ENCODE assay signal across 8 mouse cellular contexts in the genomic region with DNA sequence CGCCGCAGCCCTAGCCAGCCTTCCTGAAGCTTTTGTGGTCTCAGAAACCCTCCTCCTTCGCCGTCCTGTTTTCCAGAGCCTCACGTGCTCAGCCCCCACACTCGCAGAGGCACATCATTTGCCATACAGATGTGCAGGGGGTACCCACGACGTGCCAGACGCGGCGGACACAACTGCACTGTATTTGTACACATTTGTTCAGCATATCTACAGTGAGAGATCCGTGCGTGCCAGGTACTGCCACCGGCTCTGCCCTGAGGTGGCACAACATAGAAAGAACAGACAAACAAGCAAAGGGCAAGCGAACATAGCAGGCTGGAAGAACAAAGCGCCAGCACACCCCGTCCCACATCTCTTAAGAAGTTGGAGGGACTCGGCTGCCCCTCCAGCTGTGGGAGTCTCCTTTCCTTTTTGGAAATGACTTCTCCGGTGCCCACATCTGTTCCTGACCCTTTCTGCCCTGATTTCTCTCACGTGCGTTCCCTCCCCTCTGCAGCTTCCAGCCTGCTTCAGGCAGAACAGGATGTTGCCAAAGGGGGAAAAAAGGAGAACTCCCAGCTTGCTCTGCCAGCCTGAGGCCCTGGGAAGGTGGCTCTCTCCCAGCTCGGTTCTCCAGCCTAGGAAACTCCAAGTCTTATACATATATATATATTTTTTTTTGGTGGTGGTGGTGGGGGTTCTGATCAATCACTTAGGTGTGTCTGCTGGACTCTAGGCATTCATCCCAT. TPM values are rescaled to one million over a fixed set of nuclear protein-coding genes. Genes with fewer than 3 reads are reported as not detected.
A peak's percentile ranks its signal among the peaks of the same experiment; 100 is the strongest.
DNase-seq lines count a peak whose midpoint lies in the region; ATAC-seq and TF ChIP-seq lines count a peak whose summit lies in the region.

No protein-coding gene starts in this region.

- H3K27ac ChIP-seq in cerebellum, adult 2 months (ENCODE audit: insufficient read depth, low read length), result no peak overlapping the region
- H3K27ac ChIP-seq in forebrain, embryonic 14.5 days (ENCODE audit: low read depth, low read length), result no peak overlapping the region
- no peak overlapping the region for H3K27ac ChIP-seq in liver, embryonic 13.5 days
- no peak overlapping the region for H3K27ac ChIP-seq in stomach, embryonic 15.5 days

- TF ChIP-seq POLR2A in cerebellum, adult 2 months (IDR thresholded peaks at IDR 0.05; ENCODE audit: borderline replicate concordance, insufficient read depth, low read length), result no peak

- TF ChIP-seq CTCF in cerebellum, adult 2 months (IDR thresholded peaks at IDR 0.05; ENCODE audit: borderline replicate concordance, insufficient read depth, low read depth, low read length), result no peak
- no peak for TF ChIP-seq CTCF in E14TG2a.4 (conservative IDR thresholded peaks at IDR 0.05; ENCODE audit: low read length)

- no peaks in the 10 kb centered on the region; the same call in 1 of the 2 replicates for H3K27me3 ChIP-seq in cerebellum, adult 2 months (ENCODE audit: control insufficient read depth, insufficient read depth, low read length)
- H3K27me3 ChIP-seq in E14TG2a.4 (ENCODE audit: insufficient read depth, low read length), result peaks cover 68% of the 10 kb centered on the region
- peaks cover 10% of the 10 kb centered on the region; the same call in 1 of the 2 replicates for H3K27me3 ChIP-seq in forebrain, embryonic 14.5 days (replicated peaks; ENCODE audit: control insufficient read depth, insufficient read depth, low read length)
- H3K27me3 ChIP-seq in liver, embryonic 13.5 days, result peaks cover 58% of the 10 kb centered on the region
- H3K27me3 ChIP-seq in stomach, embryonic 15.5 days (replicated peaks), result peaks cover 21% of the 10 kb centered on the region

- no peaks in the 10 kb centered on the region for H3K9me3 ChIP-seq in E14TG2a.4 (ENCODE audit: low read length)
- H3K9me3 ChIP-seq in forebrain, embryonic 14.5 days (replicated peaks; ENCODE audit: control insufficient read depth, low read length), result no peaks in the 10 kb centered on the region
- no peaks in the 10 kb centered on the region for H3K9me3 ChIP-seq in liver, embryonic 13.5 days (replicated peaks)
- no peaks in the 10 kb centered on the region for H3K9me3 ChIP-seq in stomach, embryonic 15.5 days

- WGBS in cerebellum, adult 2 months, result 5% methylated on average over 22 of the region's 22 CpGs
- 3% methylated on average over 22 of the region's 22 CpGs for WGBS in forebrain, embryonic 14.5 days
- WGBS in liver, embryonic 13.5 days (ENCODE audit: insufficient replicate concordance), result 4% methylated on average over 22 of the region's 22 CpGs
- 6% methylated on average over 22 of the region's 22 CpGs for WGBS in stomach, embryonic 15.5 days

- ATAC-seq in forebrain, embryonic 14.5 days, result peak; percentile 52; the same call in 1 of the 2 replicates
- ATAC-seq in liver, embryonic 13.5 days (ENCODE audit: low read depth), result no peak
- ATAC-seq in stomach, embryonic 15.5 days (ENCODE audit: insufficient read depth, low FRiP score, low read depth), result no peak
- ATAC-seq in activated CD4-positive, CD25-positive, alpha-beta regulatory T cell, adult 4 months, result no peak

- peaks cover 3% of the 10 kb centered on the region; the same call in 1 of the 2 replicates for H3K4me1 ChIP-seq in cerebellum, adult 2 months (ENCODE audit: control insufficient read depth, insufficient read depth, low read length)
- H3K4me1 ChIP-seq in E14TG2a.4 (replicated peaks; ENCODE audit: low read depth, low read length), result peaks cover 12% of the 10 kb centered on the region
- peaks cover 3% of the 10 kb centered on the region; the same call in 1 of the 2 replicates for H3K4me1 ChIP-seq in forebrain, embryonic 14.5 days (ENCODE audit: control insufficient read depth, insufficient read depth, low read length)
- H3K4me1 ChIP-seq in liver, embryonic 13.5 days (replicated peaks), result peaks cover 7% of the 10 kb centered on the region; the same call in 1 of the 2 replicates
- H3K4me1 ChIP-seq in stomach, embryonic 15.5 days, result peaks cover 15% of the 10 kb centered on the region

- DNase-seq in cerebellum, adult 2 months, result no peak
- DNase-seq in cerebellum, postnatal 4 days (ENCODE audit: low spot score in 2 of 2), result no peak
- peak; percentile 28 for DNase-seq in forebrain, embryonic 14.5 days (ENCODE audit: low spot score)
- no peak for DNase-seq in liver, embryonic 13.5 days
- DNase-seq in ovary, postnatal 14 days (ENCODE audit: low spot score), result no peak

- peak overlapping the region; percentile 98 for H3K4me2 ChIP-seq in forebrain, embryonic 14.5 days (ENCODE audit: low read length)
- peak overlapping the region; percentile 53 for H3K4me2 ChIP-seq in liver, embryonic 13.5 days
- H3K4me2 ChIP-seq in stomach, embryonic 15.5 days, result peak overlapping the region; percentile 96

- peak overlapping the region; percentile 68 for H3K9ac ChIP-seq in forebrain, embryonic 14.5 days (ENCODE audit: low read length)
- no peak overlapping the region for H3K9ac ChIP-seq in liver, embryonic 13.5 days
- H3K9ac ChIP-seq in stomach, embryonic 15.5 days, result no peak overlapping the region

- peak overlapping the region; percentile 32 for H3K4me3 ChIP-seq in cerebellum, adult 2 months (replicated peaks; ENCODE audit: insufficient read depth, low read depth, low read length)
- peak overlapping the region; percentile 81 for H3K4me3 ChIP-seq in E14TG2a.4 (replicated peaks; ENCODE audit: low read length)
- peak overlapping the region; percentile 46 for H3K4me3 ChIP-seq in forebrain, embryonic 14.5 days (ENCODE audit: low read depth, low read length)
- H3K4me3 ChIP-seq in liver, embryonic 13.5 days (replicated peaks), result peak overlapping the region; percentile 36
- H3K4me3 ChIP-seq in stomach, embryonic 15.5 days (replicated peaks), result peak overlapping the region; percentile 47

- H3K36me3 ChIP-seq in E14TG2a.4 (ENCODE audit: insufficient read depth, low read length), result no peaks in the 10 kb centered on the region
- H3K36me3 ChIP-seq in forebrain, embryonic 14.5 days (ENCODE audit: control insufficient read depth, insufficient read depth, low read length), result no peaks in the 10 kb centered on the region
- H3K36me3 ChIP-seq in liver, embryonic 13.5 days, result no peaks in the 10 kb centered on the region
- H3K36me3 ChIP-seq in stomach, embryonic 15.5 days, result no peaks in the 10 kb centered on the region

RNA-seq across cellular contexts. Expression of a gene that starts 0.5 kb away (rescaled TPM):
- not detected in 2 replicates for polyA plus RNA-seq in cerebellum, adult 2 months (2012; rRNA removed)
- 1.5 and 2.0 TPM in 2 replicates for polyA plus RNA-seq in forebrain, embryonic 14.5 days (2014; fragmentation: Nextera tagmentation; extraction: Ambion mirVana)
- not detected in 2 replicates for polyA plus RNA-seq in liver, embryonic 13.5 days (2015; fragmentation: Nextera tagmentation; extraction: Ambion mirVana)
- polyA plus RNA-seq in stomach, embryonic 15.5 days (2015; fragmentation: Nextera tagmentation; extraction: Ambion mirVana), result 0.09 and 0.12 TPM in 2 replicates
- polyA plus RNA-seq in activated CD4-positive, CD25-positive, alpha-beta regulatory T cell, adult 4 months (2017; shearing (Covaris generic)), result not detected

RNA-seq across cellular contexts. Expression of a gene that starts 34.3 kb away (rescaled TPM):
- 10.0 and 10.4 TPM in 2 replicates for polyA plus RNA-seq in cerebellum, adult 2 months (2012; rRNA removed)
- 14.7 and 16.4 TPM in 2 replicates for polyA plus RNA-seq in forebrain, embryonic 14.5 days (2014; fragmentation: Nextera tagmentation; extraction: Ambion mirVana)
- 0.05 and 0.13 TPM in 2 replicates for polyA plus RNA-seq in liver, embryonic 13.5 days (2015; fragmentation: Nextera tagmentation; extraction: Ambion mirVana)
- polyA plus RNA-seq in stomach, embryonic 15.5 days (2015; fragmentation: Nextera tagmentation; extraction: Ambion mirVana), result 2.8 and 3.1 TPM in 2 replicates
- not detected for polyA plus RNA-seq in activated CD4-positive, CD25-positive, alpha-beta regulatory T cell, adult 4 months (2017; shearing (Covaris generic))
